8 mouse cellular contexts compared by ENCODE assay signal in the genomic region with DNA sequence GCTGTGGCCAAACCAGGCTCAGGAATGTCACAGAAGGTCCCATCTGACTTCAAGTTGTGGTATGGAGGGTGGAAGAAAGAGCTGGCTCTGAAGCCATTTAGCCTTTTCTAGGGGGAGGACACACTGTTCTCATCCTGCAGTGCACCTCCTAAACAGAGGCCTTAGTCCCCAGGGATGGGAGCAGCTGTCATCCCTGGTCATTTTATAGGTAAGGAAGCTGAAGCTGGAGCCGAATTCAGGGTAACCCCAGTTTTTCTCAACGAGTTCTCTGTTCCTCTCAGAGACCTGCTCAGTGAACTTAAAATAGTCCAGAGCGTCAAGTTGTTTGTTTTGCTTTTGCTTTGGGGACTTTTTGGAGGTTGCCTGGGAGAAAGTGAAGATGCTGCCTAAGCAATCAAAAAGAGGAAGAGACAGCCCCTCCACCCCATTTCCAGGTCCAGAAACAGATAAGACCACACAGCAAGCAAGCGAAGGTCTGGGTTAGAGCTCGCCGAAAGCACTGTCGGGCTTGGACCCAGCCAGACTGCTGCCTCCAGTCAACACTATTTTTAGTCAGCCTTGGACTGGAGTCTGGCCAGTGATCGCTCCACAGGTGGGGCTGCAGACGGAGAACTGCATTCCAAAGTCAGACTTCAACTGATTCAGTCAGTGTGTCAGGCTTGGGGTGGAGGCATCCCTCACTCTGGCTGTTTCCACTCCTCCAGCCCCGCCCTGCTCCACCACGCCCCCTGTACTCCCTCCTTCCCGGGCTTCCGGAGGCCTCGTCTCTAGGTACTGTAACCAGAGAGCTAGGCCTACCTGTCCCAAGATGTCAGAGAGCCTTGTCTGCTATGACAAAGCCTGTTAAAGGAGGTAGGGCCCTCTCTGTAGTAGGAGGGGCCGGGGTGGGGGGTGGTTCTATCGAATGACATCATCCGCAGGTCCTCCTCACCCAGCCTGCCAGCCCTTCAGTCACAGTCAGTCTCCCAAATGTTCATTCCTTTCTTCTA. TPM values are rescaled to one million over a fixed set of nuclear protein-coding genes. Genes with fewer than 3 reads are reported as not detected.
DNase-seq lines count a peak whose midpoint lies in the region; ATAC-seq and TF ChIP-seq lines count a peak whose summit lies in the region.

No protein-coding gene starts in this region.

- TF ChIP-seq POLR2A in small intestine, adult 2 months (IDR thresholded peaks at IDR 0.05; ENCODE audit: low read depth, low read length), result no peak; the same call in 1 of the 2 replicates

- H3K36me3 ChIP-seq in lung, postnatal 0 days (ENCODE audit: insufficient read depth, low read length), result no peaks in the 10 kb centered on the region
- no peaks in the 10 kb centered on the region for H3K36me3 ChIP-seq in small intestine, adult 2 months (ENCODE audit: control insufficient read depth, insufficient read depth, low read length)
- H3K36me3 ChIP-seq in midbrain, embryonic 16.5 days (ENCODE audit: control insufficient read depth, insufficient read depth, low read length), result no peaks in the 10 kb centered on the region

- 12% methylated on average over 17 of the region's 17 CpGs for WGBS in lung, postnatal 0 days
- 11% methylated on average over 17 of the region's 17 CpGs for WGBS in small intestine, adult 2 months
- 36% methylated on average over 17 of the region's 17 CpGs for WGBS in midbrain, embryonic 16.5 days

- H3K4me1 ChIP-seq in lung, postnatal 0 days (ENCODE audit: insufficient read depth, low read depth, low read length), result peaks cover 15% of the 10 kb centered on the region; the same call in 1 of the 2 replicates
- H3K4me1 ChIP-seq in small intestine, adult 2 months (ENCODE audit: control insufficient read depth, insufficient read depth, insufficient read length, low read length), result peaks cover 23% of the 10 kb centered on the region; the same call in 1 of the 2 replicates
- no peaks in the 10 kb centered on the region for H3K4me1 ChIP-seq in midbrain, embryonic 16.5 days (ENCODE audit: control insufficient read depth, insufficient read depth, low read length)

- TF ChIP-seq CTCF in lung, postnatal 0 days (IDR thresholded peaks at IDR 0.05), result no peak
- no peak for TF ChIP-seq CTCF in small intestine, adult 2 months (IDR thresholded peaks at IDR 0.05; ENCODE audit: extremely low read depth, insufficient read length, insufficient replicate concordance, low read depth, low read length)

- peak overlapping the region; percentile 37 for H3K4me2 ChIP-seq in lung, postnatal 0 days (replicated peaks; ENCODE audit: low read depth, low read length)
- no peak overlapping the region for H3K4me2 ChIP-seq in midbrain, embryonic 16.5 days (ENCODE audit: low read length)

- H3K27ac ChIP-seq in lung, postnatal 0 days (ENCODE audit: low read length), result peak overlapping the region; percentile 71
- H3K27ac ChIP-seq in small intestine, adult 2 months (ENCODE audit: insufficient read depth, low read depth, low read length), result peak overlapping the region; percentile 90
- H3K27ac ChIP-seq in midbrain, embryonic 16.5 days (ENCODE audit: low read length), result no peak overlapping the region

- ATAC-seq in lung, postnatal 0 days, result peak; percentile 92
- ATAC-seq in midbrain, embryonic 16.5 days, result no peak

- no peak overlapping the region for H3K9ac ChIP-seq in lung, postnatal 0 days (replicated peaks; ENCODE audit: low read depth)
- H3K9ac ChIP-seq in midbrain, embryonic 16.5 days (ENCODE audit: low read depth, low read length), result no peak overlapping the region

- 0 out of 2 replicates have a peak overlapping the region, but pooled peaks have one; percentile 6 for H3K4me3 ChIP-seq in lung, postnatal 0 days (ENCODE audit: low read depth, low read length)
- H3K4me3 ChIP-seq in small intestine, adult 2 months (ENCODE audit: low read depth, low read length), result no peak overlapping the region
- H3K4me3 ChIP-seq in midbrain, embryonic 16.5 days (ENCODE audit: low read depth, low read length), result no peak overlapping the region

- peak; percentile 92 for DNase-seq in 3T3-L1 (ENCODE audit: low read depth, low spot score)
- peak; percentile 87 for DNase-seq in ES-CJ7 (ENCODE audit: low read depth, low spot score)
- DNase-seq in cerebellum, adult 8-10 months, result peak; percentile 62
- peak; percentile 55 to 56 for DNase-seq in gastrocnemius, postnatal 36 days
- DNase-seq in kidney, adult 9 months, result peak; percentile 81
- peak; percentile 93 for DNase-seq in lung, postnatal 0 days (ENCODE audit: low spot score)

- peak; percentile 4; the same call in 1 of the 2 replicates for TF ChIP-seq EP300 in lung, postnatal 0 days (IDR thresholded peaks at IDR 0.05)

- H3K27me3 ChIP-seq in lung, postnatal 0 days (replicated peaks; ENCODE audit: insufficient read depth, low read length), result no peaks in the 10 kb centered on the region
- H3K27me3 ChIP-seq in small intestine, adult 2 months (ENCODE audit: control insufficient read depth, insufficient read depth, low read length), result no peaks in the 10 kb centered on the region
- no peaks in the 10 kb centered on the region for H3K27me3 ChIP-seq in midbrain, embryonic 16.5 days (ENCODE audit: control insufficient read depth, insufficient read depth, low read depth, low read length)

- H3K9me3 ChIP-seq in lung, postnatal 0 days (ENCODE audit: low read length), result no peaks in the 10 kb centered on the region
- H3K9me3 ChIP-seq in midbrain, embryonic 16.5 days (replicated peaks; ENCODE audit: control insufficient read depth, low read length, poor library complexity, severe bottlenecking), result no peaks in the 10 kb centered on the region

- intact Hi-C loops in gastrocnemius, postnatal 36 days (cut with DNase I), result no loop called here

RNA-seq across cellular contexts. Expression of gene Rnf19b, which starts 24.8 kb away (rescaled TPM):
- total RNA-seq in gastrocnemius, postnatal 36 days (2021), result 10 to 100 TPM; 20.3 to 22.7 TPM
- 10.9 and 11.7 TPM in 2 replicates for polyA plus RNA-seq in lung, postnatal 0 days (2015; fragmentation: Nextera tagmentation; extraction: Ambion mirVana)
- 99.3 and 218 TPM in 2 replicates for polyA plus RNA-seq in small intestine, adult 2 months (2012; rRNA removed)
- polyA plus RNA-seq in midbrain, embryonic 16.5 days (2015; fragmentation: Nextera tagmentation; extraction: Ambion mirVana), result 31.4 and 37.5 TPM in 2 replicates

RNA-seq across cellular contexts. Expression of gene Ak2, which starts 41.5 kb away (rescaled TPM):
- 10 to 100 TPM; 28.1 to 34.1 TPM for total RNA-seq in gastrocnemius, postnatal 36 days (2021)
- polyA plus RNA-seq in lung, postnatal 0 days (2015; fragmentation: Nextera tagmentation; extraction: Ambion mirVana), result 85.7 and 89.7 TPM in 2 replicates
- polyA plus RNA-seq in small intestine, adult 2 months (2012; rRNA removed), result 42.5 and 79.2 TPM in 2 replicates
- polyA plus RNA-seq in midbrain, embryonic 16.5 days (2015; fragmentation: Nextera tagmentation; extraction: Ambion mirVana), result 81.6 and 81.7 TPM in 2 replicates
